Mouse (Mus musculus) stomach, embryonic 16.5 days (tissue): ENCODE data around the gene Tmem161b. TPM values are rescaled to one million over a fixed set of nuclear protein-coding genes. Genes with fewer than 3 reads are reported as not detected.

Source experiments
- ATAC-seq: fragments of 200-750 bp; cut with Nextera tagmentation; 2 replicates; pipeline ENCODE4 v1.8.0; 2017; ENCODE audit warnings: moderate number of reproducible peaks, moderate TSS enrichment; ENCODE audit not compliant: insufficient read depth, low FRiP score
- H3K27ac ChIP-seq: fragments of 300-500 bp; sonication (generic); 2 replicates; pipeline ENCODE4 v1.5.1; 2014; ENCODE audit warnings: low read length
- H3K27me3 ChIP-seq: fragments of 300-500 bp; sonication (generic); 2 replicates; pipeline ENCODE4 v1.6.1; 2014; ENCODE audit warnings: low read length, control low read depth, mixed read lengths; ENCODE audit not compliant: control insufficient read depth, insufficient read depth
- H3K36me3 ChIP-seq: fragments of 300-500 bp; sonication (generic); 2 replicates; pipeline ENCODE4 v1.6.1; 2014; ENCODE audit warnings: low read length; ENCODE audit not compliant: control insufficient read depth, insufficient read depth
- H3K4me1 ChIP-seq: fragments of 300-500 bp; sonication (generic); 2 replicates; pipeline ENCODE4 v1.6.1; 2014; ENCODE audit warnings: low read length, control low read depth, mixed read lengths; ENCODE audit not compliant: control insufficient read depth, insufficient read depth
- H3K4me2 ChIP-seq: fragments of 300-500 bp; sonication (generic); 2 replicates; pipeline ENCODE4 v1.6.1; 2014; ENCODE audit warnings: low read depth, low read length, mixed read lengths
- H3K4me3 ChIP-seq: fragments of 300-500 bp; sonication (generic); replicated peaks from 2 replicates; pipeline ENCODE4 v1.5.1; 2014; ENCODE audit warnings: mild to moderate bottlenecking, low read length
- H3K9ac ChIP-seq: fragments of 300-500 bp; sonication (generic); 2 replicates; pipeline ENCODE4 v1.6.1; 2014; ENCODE audit warnings: low read length
- H3K9me3 ChIP-seq: fragments of 300-500 bp; sonication (generic); replicated peaks from 2 replicates; pipeline ENCODE4 v1.6.1; 2016; ENCODE audit warnings: low read length, control low read depth; ENCODE audit not compliant: control insufficient read depth
- WGBS: fragments of 180-500 bp; shearing (Covaris S2); extraction: QIAGEN DNeasy Blood & Tissue Kit; methylation state at CpG from one replicate; pipeline ENCODE4 v1.1.7; 2014; 5-methylcytosine and 5-hydroxymethylcytosine counted together
- microRNA-seq: library from miRNA; unstranded; fragments of <30 nt; microRNA quantifications from one replicate; pipeline ENCODE4, GENCODE M21; 2016
- polyA plus RNA-seq: library from polyadenylated mRNA; unstranded; fragments of >200 nt; fragmentation: Nextera tagmentation; extraction: Ambion mirVana; gene quantifications from 2 replicates; pipeline ENCODE4 v1.2.1, GENCODE M21; 2015

Tmem161b gene
- polyA plus RNA-seq, 1 experiment from 2014 or later: 17.9 TPM

GRCm38 (mm10) chr13:84343272-84343671 is 121.2 kb downstream of the Tmem161b start:
- peaks cover 41% of the 10 kb centered on the region for H3K27me3 ChIP-seq
- ATAC-seq: no peak
- H3K4me2 ChIP-seq: no peak overlapping the region

GRCm38 (mm10) chr13:84343691-84344495 is 121.8 kb downstream of the Tmem161b start:
- H3K27me3 ChIP-seq: peaks cover 41% of the 10 kb centered on the region

More at GRCm38 (mm10) chr13:84343272-84343671, 121.2 kb downstream of the Tmem161b start:
- H3K9ac ChIP-seq: no peak overlapping the region
- H3K27ac ChIP-seq: no peak overlapping the region
- no peak overlapping the region for H3K4me3 ChIP-seq
- H3K9me3 ChIP-seq: no peaks in the 10 kb centered on the region
- 18% methylated on average over 5 of the region's 5 CpGs for WGBS
- H3K36me3 ChIP-seq: no peaks in the 10 kb centered on the region
- H3K4me1 ChIP-seq: no peaks in the 10 kb centered on the region; the same call in 1 of the 2 replicates

GRCm38 (mm10) chr13:84344711-84345110 is 122.6 kb downstream of the Tmem161b start:
- H3K9me3 ChIP-seq: no peaks in the 10 kb centered on the region
- H3K36me3 ChIP-seq: no peaks in the 10 kb centered on the region
- no peaks in the 10 kb centered on the region; the same call in 1 of the 2 replicates for H3K4me1 ChIP-seq
- H3K27me3 ChIP-seq: peaks cover 41% of the 10 kb centered on the region
- H3K4me3 ChIP-seq: no peak overlapping the region
- no peak overlapping the region for H3K27ac ChIP-seq
- H3K9ac ChIP-seq: no peak overlapping the region
- 17% methylated on average over 7 of the region's 7 CpGs for WGBS
- no peak for ATAC-seq
- no peak overlapping the region for H3K4me2 ChIP-seq

More at GRCm38 (mm10) chr13:84343691-84344495, 121.8 kb downstream of the Tmem161b start:
- Histone ChIP-seq H3K4me2 (no peak overlapping the region), H3K27ac (no peak overlapping the region), H3K9me3 (no peaks in the 10 kb centered on the region), H3K36me3 (no peaks in the 10 kb centered on the region), H3K9ac (no peak overlapping the region), H3K4me3 (no peak overlapping the region), H3K4me1 (no peaks in the 10 kb centered on the region; the same call in 1 of the 2 replicates)
- 6% methylated on average over 13 of the region's 13 CpGs for WGBS
- no peak for ATAC-seq

- no peak overlapping the region for H3K4me3 ChIP-seq
- H3K9ac ChIP-seq: no peak overlapping the region
- H3K4me1 ChIP-seq: no peaks in the 10 kb centered on the region; the same call in 1 of the 2 replicates
- H3K27ac ChIP-seq: no peak overlapping the region
- no peaks in the 10 kb centered on the region for H3K36me3 ChIP-seq
- no peak overlapping the region for H3K4me2 ChIP-seq
- WGBS: 11% methylated on average over 8 of the region's 8 CpGs
- H3K27me3 ChIP-seq: peaks cover 41% of the 10 kb centered on the region
- no peaks in the 10 kb centered on the region for H3K9me3 ChIP-seq
- ATAC-seq: no peak
Measured at GRCm38 (mm10) chr13:84345114-84345513, 123.0 kb downstream of the Tmem161b start.

Small RNAs within 50 kb of the gene (microRNA-seq; reads per million reads assigned to microRNA genes)
- not detected for gene Gm24331
